Mouse (Mus musculus) liver, postnatal 0 days (tissue): ENCODE measurements around the gene Swi5.

Experiments
- CTCF ChIP-seq: sonication (generic); IDR thresholded peaks from 2 replicates; pipeline ENCODE4 v1.5.1; 2016; ENCODE audit warnings: antibody characterized with exemption, low read depth
- EP300 ChIP-seq: IDR thresholded peaks from 2 replicates; pipeline ENCODE4 v1.6.1; 2016; ENCODE audit warnings: antibody characterized with exemption, low read depth, mild to moderate bottlenecking

DNA sequence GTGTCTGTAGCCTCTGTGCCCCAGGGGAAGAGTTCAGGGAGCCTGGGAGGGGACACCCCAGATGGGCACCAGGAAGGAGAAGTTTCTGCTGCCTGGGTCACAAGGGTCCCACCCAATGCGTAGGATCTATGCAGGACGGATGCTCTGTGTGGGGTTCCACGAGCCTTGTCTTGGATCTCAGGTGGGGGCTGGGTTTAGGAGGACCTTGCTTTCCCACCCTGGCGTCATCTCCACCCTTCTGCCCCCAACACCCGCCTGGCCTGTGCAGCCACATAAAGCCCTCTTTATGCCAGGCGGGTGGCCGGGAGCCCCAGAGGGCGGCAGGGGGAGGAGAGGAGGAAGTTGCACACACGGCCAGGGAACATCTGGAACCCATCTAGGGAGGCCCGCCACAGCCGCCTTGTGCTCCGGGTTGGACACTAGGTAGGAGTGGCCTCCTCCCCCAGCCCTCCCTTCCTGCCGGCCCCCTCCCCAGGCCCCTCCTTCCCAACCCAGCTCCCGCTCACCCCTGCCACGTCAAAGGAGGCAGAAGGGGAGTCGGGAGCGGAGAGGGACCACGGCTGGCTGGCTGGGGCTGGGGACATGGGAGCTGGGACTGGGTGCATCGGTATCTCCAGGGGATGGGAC is 30.0 kb upstream of the Swi5 start:
- TF ChIP-seq CTCF (no peak), EP300 (no peak)
